Mouse (Mus musculus): ENCODE measurements around the gene Cmss1.

The Cmss1 gene

DNA sequence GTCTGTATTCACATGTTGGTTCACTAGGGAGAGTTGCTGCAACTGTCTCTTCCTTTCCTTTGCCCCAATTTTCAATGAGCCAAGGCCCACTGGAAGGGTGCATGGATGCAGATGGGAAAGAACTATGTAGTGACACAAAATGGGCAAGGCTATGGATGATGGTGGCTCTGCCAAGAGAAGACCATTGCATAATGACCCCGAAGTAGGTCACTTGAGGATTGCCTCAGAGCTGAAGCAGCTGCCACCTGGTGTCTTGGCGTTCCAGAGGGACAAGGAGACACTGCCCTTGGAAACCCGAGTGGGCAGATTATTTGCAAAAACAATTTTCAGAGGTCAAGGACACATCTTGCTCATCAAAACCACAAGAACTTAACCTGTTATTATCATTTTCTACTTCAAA, 257.6 kb downstream of the Cmss1 start:
- DNase-seq (ENCODE audit: low spot score in 2 of 2): no peak

DNA sequence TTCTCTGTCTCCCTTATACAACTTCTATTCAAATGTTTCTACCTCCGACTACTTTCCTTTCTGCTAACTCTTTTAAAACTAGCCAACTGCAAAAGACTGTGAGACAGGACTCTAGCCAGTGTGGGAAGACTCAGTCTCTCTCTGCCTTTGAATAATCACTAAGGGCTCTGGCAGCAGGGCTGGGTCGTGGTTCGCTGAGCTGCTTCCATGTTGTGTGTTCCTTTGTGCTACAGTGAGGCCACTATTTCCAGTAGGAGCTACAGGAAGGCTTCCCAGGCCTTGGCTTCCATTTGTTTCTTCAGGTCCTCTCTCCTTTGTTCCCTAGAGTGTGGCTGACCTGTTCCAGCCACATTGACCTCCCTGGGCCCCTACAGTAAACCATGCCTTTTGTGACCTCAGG, 260.4 kb downstream of the Cmss1 start:
- no peak for DNase-seq (ENCODE audit: low spot score in 2 of 2)

DNA sequence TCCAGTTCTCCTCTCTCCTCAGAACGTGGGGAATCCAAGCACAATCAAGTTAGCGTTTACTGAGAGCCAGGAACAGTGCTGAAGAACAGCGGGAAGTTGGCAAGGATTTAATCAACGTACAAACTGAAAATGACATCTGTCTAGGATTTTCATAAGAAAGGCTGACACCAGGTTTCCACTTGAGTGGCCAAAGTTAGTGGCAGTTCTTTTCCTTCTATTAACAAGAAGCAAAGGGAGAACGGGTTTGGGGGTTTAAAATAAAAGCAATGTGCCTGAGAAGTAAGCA, 266.1 kb downstream of the Cmss1 start:
- DNase-seq (ENCODE audit: low spot score in 2 of 2): no peak

DNA sequence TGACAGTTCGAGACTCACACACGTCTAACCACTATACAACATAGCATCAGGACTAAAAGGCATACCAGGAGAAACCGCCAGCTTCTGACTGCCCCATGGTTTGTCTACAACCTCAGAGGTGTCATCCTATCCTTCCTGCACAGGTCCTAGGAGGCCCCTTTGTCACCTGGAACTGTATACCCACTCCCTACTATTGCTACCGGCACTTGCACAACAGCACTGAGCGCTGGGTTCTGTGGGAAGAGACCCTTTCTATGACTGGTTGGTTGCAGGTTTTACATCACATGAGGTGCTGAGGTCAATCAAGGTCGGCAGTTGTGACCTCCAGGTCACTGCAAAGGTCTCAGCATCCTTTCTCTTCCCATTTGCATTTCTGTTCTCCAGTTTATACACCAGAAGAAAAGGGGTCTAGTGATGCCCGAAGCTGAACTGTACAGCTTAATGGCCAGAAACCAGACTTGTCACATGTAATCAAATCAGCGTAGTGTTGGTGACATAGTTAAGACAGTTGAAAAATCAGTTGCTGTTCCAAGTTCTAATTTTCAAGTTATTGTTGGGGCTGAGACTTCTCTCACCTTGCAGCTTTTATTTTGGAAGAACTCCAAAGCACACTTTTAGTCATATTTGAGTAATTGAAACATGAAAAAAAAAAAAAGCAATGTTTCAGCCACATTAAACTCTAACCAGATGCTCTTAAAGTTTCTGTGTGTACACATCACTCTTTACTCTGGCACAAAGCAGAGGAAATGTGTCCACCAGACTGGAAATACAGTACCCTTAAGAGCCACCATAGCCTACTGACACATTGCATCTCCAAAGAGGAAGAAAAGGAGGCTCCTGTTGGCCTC, 266.7 kb downstream of the Cmss1 start:
- DNase-seq (ENCODE audit: low spot score in 2 of 2): no peak

DNA sequence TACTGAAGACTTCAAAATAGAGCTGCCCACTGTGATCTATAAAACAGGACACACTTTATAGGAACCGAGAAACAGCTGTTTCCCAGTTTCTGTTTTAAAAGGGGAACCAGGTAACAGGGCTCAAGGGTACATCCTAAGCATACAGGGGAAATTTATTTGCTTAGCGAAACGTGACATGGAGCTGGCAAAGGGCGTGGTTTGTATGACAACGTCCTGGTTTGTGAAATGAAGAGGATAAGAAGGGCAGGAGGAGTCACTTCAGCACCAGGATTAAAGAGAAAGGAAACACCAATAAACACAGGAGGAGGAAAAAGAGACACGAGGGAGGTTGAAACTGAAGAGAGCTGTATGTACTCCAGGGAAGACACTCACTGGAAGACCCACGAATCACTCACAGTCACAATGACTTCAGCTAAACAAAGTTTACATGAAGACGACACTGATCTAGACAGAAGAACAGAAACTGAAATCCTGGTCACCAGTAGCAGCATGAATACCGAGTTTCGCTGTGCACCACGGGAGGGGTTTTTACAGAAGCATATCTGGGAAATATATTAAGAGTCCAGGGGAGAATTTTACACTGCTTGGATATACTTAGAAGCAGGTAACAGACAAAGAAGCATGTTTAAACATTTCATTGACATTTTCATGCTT, 269.8 kb downstream of the Cmss1 start:
- DNase-seq (ENCODE audit: low spot score in 2 of 2): no peak

DNA sequence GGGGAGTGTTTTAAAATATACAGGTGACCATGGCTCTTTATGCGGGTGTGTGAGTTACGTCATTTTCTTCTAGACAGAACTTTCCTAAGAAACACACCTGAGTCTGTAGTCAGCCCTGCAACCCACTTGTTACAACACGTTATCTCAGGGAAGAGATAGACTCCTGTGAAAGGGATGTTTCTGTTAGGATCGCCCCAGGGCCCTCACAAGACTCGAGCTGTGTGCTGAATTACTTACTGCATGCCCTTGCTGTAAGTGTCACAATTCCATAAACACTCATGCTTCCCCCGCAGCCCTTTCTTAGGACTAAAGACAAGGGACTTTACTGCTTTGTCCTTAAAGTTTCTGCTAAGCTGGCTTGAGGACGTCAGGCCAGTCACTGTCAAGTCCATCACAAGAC, 274.4 kb downstream of the Cmss1 start:
- no peak for DNase-seq (ENCODE audit: low spot score in 2 of 2)

DNA sequence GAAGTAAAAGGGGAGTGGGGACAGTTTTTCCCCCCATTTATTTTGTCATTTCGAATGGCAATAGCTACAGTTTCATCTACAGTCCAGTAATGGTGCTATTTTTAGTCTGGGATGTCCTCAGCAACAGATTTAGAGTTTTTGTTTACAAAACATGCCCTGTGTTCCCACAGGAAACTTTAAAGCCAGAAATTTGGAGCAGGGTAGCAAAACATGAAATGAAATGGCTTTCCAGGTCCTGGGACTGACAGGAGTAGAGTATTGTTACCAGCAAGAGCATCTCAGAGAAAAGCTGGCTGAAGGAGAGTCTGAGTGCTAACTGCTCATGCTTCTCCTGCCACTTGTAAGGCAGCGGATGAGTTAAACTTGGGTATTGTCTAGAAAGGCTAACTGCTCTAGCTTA, 276.6 kb downstream of the Cmss1 start:
- no peak for DNase-seq (ENCODE audit: low spot score in 2 of 2)

DNA sequence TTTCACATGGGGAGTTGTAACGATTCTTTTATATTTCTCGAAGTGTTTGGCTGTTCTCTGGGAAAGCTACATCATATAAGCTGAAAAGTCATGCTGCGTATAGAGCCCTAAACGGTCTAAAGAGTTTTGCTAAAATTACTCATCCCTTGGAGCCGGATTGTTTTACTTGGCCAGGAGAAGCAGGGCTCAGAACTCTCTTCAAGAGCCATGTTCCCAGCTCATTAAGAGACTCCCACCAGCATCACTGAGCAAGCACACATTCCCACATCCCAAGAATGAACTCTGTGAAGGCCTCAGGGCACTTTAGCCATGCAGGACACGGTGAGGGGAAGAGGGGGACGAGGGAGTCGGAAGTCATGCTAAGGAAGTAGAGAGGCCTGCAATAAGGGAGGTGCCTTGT, 277.6 kb downstream of the Cmss1 start:
- no peak for DNase-seq (ENCODE audit: low spot score in 2 of 2)

DNA sequence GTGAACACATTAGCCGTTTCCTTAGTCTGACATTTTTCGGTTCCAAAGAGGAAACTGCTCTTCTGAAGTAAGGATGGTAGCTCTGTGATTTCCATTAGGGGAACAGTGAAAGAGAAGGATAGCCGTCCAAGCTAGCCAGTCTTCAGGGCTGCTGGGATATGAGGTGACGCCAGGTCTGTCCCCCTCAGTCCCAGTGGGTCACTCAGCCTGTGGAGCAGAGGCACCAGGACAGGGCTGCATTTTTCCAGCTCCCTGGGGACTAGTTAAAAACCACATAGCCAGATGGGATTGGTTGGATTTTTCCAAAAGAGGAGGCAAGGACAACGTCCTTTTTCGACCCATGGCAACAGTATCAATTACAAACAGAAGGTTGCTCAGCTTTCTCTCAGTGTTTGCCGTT, 279.7 kb downstream of the Cmss1 start:
- no peak for DNase-seq (ENCODE audit: low spot score in 2 of 2)

DNA sequence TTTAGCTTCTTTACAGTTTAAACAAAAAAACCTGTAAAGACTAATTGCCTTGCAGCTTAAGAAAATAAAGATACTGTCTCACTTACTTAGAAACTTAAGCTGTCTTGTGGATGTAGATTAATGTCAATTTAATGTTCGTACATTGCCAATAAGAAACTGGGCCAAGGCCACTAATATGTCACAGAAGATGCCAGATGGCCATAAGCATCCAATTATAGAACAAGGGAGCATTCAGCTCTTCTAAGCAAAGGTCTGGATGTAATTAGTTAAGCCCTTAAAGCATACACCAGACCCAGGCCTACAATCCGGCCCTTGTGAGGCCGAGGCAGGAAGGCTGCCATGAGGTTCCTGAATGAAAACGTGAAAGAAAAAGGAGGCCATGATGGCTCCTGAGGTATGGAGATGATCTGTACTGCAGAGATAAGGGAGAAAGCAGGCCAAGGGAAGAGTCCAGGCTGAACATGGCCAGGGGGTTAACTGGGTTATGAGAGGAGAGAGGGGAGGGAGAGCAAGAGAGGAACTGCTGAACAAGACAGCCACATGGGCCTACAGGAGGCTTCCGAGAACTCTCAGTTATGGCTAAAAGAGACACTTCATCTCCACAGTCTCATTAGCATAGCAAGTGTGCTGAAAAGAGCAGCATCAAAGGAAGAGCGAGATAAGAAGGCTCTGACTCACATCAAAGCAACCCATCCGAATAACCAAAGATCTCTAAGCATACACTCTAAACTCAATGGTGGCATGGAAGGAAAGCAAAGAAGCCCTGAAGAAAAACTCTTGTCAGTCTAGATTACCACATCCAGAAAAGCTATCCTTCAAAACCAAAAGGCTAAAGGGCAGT, 287.2 kb downstream of the Cmss1 start:
- DNase-seq (ENCODE audit: low spot score in 2 of 2): no peak

DNA sequence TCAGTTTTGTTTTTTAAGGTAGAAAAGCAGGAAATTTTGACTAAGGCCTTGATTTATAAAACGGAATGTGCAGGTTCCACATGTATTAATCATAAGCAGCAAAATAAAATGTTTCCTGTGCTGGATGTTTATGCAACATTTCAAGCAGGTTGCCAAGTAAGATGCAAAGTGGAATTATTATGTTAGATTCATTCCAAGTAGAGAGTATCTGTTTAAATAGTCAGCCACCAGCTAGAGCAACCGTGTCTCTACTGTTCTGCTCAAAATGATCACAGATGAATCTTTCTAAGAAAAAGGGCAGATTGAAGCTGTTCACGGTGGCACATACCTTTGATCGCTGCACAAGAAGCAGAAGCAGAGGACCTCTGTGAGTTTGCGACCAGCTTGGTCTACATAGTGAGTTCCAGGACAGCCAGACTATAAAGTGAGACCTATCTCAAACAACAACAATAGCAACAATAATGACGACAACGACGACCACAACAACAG, 288.0 kb downstream of the Cmss1 start:
- no peak for DNase-seq (ENCODE audit: low spot score in 2 of 2)

DNA sequence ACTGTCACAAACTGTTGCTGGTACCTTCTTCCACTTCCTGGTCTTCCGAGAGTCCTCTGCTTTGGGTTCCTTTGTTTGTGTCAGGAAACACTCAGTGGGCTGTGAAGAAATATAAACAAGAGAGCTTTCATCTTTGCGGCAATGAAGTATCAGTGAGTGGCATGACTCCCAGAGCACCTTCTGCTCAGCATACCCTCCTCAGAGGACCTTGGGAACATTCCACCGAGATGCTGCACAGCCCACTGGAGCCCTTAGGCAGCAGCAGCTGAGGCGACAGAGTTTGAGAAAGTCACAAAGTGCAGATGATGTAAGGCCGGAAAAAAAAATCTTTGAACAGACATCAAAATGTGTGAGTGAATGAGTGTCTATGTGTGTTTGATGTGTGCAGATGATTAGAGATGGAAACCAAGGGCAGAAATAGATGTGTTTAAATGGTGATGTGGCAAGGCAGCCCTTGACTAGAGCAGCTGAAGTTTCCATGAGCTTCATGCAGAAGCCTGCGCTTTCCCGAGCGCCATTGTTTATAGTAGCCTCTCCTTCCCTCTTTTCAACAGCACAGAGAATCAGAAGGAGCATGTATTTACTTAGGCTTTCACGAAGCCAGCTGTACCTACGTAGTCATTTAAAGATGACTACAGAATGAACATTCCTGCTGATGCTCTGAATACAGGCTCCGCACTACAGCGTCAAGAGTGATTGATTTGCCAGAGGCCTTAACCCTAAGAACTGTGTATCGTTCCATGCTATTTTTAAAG, 288.6 kb downstream of the Cmss1 start:
- no peak for DNase-seq (ENCODE audit: low spot score in 2 of 2)

DNA sequence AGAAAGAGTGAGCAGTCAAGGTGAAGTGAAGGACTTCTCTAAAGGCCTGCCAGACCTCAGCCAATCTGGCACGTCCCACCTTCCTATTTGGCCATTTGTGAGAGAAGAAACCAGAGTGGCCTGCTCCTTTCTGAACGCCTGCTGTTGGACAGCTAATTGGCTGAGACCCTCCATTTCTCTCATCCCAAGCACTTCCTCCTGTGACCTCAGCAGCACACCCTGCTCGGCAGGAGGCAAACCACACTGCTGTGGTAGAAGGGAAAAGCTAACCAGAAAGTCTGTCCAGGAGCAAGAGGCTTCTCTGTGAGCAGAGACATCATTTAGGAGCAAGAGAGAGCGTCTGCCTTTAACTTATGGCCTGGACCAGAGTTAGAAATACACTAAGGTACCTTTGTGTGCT, 289.5 kb downstream of the Cmss1 start:
- DNase-seq (ENCODE audit: low spot score in 2 of 2): no peak

DNA sequence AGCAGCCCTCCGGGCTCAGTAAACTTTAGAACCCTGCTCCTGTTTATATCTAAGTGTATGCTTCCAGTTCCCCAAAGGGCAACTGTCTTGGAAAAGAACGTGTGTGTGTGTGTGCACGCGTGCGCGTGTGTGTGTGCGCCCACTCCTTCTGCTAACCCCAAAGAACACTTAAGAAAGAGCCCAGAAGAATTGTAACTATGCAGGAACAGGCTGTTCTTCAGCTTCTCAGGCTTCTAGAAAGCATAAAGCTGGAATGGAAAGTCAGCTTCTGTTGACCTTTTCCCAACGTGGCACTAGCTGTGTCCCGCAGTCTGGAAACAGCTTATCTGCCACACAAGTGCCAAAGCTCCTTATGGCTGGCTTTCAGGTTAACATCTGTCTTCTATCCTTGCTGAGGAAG, 291.6 kb downstream of the Cmss1 start:
- no peak for DNase-seq (ENCODE audit: low spot score in 2 of 2)

DNA sequence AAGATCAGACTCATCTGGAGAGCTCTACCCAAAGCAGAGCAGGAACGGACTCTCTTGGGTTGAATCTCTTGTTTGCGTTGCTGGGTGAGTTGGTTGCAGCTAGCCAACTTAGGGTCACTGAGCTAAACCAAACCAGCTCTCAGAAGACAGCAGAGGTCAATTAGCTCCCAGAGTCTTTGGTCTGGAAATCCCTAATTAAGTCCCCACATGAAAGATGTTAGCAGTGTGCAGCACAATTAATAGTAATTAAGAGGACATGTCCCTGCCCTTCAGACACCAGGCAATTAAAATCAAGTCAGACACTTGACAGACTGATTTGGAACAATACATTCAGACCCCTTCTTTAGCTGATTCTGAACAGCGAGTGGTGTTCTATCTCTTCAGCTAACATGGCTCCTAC, 292.4 kb downstream of the Cmss1 start:
- DNase-seq (ENCODE audit: low spot score in 2 of 2): no peak

DNA sequence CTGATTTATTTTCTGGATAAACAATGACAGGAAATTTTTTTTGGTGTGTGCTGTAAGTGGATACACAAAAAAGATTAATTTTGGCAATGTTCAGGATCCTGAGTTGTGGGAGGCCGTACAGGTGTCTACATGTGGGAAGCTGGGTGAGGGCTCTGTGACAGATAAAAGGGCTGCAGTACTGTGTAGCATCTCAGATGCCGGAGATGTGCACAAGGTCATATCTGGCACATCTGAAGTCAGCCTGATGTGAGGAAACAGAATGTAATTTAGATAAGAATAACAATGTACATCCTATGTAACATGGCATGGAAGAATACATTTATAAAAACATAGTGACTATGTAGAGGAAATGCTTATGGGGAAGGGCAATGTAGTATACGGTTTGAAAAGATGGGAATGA, 293.2 kb downstream of the Cmss1 start:
- DNase-seq (ENCODE audit: low spot score in 2 of 2): no peak

DNA sequence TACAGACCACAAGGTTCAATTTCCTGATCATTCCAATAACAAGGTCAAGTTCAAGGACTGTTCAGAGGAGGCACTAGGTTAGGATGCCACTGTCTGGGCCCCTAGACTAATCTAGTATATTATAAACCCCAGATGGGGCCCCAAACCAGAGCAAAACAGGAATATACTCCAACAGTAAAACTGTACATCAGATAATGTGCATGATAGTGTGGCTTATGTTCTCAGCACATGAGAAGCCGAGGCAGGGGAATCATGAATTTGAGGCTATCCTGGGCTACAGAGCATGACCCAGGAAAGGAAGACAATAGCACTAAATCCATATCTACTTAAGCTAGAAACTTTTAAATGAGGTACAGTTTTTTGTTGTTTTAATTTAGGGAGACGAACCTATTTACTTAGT, 294.5 kb downstream of the Cmss1 start:
- no peak for DNase-seq (ENCODE audit: low spot score in 2 of 2)

DNA sequence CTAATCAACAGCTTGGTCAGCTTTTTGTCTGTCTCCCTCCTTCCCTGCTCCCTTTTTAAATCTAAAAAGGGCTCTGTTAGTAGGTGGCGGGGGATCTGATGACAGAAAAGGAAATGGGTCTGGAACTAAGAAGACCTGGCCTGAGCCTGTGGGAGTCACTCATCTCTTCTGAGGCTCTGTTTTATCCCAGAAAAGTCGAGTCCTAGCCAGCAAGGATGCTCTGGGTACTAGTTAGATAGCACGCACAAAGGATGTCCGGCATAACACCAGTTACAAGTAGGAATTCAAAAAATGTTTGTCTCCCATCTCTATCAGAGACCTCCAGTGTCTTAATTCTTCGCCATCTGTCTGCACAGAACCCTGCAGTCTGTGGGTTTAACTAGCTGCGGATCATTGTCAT, 301.2 kb downstream of the Cmss1 start:
- no peak for DNase-seq (ENCODE audit: low spot score in 2 of 2)

DNA sequence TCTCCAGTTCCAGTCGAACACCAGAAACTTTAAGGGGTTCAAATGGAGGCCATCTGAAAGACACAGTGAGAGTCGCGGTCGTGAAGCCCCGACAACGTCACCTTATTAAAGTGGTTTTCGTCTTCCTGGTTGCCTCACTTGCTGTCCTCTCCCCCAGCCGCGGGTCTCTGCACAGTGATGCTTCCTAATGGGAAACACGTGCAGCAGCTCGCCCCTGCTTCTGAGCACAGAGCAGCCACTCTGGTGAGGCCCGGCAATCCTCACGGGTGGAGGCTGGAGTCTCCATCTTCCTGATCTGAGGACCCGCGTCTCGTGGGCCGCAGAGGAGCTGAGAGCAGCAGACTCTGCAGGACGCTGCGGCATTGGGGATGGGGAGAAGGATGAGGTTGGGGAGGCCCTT, 302.9 kb downstream of the Cmss1 start:
- no peak for DNase-seq (ENCODE audit: low spot score in 2 of 2)

DNA sequence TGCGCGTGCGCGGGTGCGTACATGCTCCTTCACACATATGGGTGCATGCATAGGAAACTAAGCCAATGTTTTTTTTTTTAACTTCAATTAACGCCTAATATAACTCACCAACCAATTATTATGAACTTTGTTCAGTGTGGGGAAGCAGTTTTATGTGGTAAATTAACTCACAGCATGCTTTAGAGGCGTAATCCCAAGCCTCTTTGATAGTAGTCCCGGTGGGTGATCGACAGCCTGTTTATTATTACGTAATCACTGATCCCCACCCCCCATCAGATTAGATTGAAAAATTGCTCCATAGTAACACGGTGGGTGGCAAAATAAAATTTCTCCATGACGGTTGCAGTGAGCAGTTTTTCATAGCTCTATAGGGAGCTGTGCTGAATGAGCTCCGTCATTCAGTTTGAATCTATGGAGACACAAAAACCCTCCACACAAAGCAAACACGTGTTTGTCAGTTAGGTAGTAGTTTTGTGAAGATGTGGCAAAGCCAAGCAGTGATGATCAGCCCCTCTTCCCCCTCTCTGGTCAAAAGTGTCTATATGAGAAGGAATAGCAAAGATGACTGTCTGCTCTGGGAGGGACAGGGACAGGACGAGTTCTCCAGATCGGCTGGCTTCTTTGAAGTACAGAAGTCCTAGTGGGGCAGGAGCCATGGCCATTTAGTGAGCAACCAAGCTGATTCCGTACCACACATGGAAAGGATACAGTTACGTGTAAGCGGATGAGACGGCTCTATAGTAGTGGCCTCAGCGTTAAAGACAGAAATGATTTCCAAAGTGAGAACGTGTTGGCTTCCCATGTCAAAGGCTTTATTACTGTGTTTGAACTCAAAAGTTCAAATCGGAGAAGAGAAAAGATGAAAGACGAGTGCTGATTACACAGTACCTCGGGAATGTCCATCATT, 303.6 kb downstream of the Cmss1 start:
- DNase-seq (ENCODE audit: low spot score in 2 of 2): no peak

Measured in right cerebral cortex, postnatal 36 days (tissue).